Mouse (Mus musculus) CH12.LX (cell line): Measurements from ENCODE around the gene Mkrn2. TPM values are rescaled to one million over a fixed set of nuclear protein-coding genes. Genes with fewer than 3 reads are reported as not detected.

Experiments
- DNase-seq: peaks from one replicate; pipeline ENCODE4 v3.0.0-alpha.2; 2013; ENCODE audit errors: extremely low read depth
- H3K27ac ChIP-seq: 2 replicates; pipeline ENCODE4 v1.5.1; 2012; ENCODE audit warnings: low read depth, mild to moderate bottlenecking, control low read depth, moderate library complexity; ENCODE audit not compliant: insufficient read depth
- H3K27me3 ChIP-seq: replicated peaks from 2 replicates; pipeline ENCODE3; 2012; ENCODE audit warnings: inconsistent platforms
- H3K36me3 ChIP-seq, 2 experiments: replicated peaks in 1 of 2; 2 replicates each; pipeline versions ENCODE3 to v1.6.1; 2012; ENCODE audit warnings: inconsistent platforms in 1 of 2, low read length in 1 of 2, mild to moderate bottlenecking in 1 of 2, mixed read lengths in 1 of 2, moderate library complexity in 1 of 2; ENCODE audit not compliant: control insufficient read depth in 1 of 2, insufficient read depth in 1 of 2
- H3K4me1 ChIP-seq, 2 experiments: 2 replicates each; pipeline ENCODE4 v1.6.1; 2012; ENCODE audit warnings: inconsistent platforms in 1 of 2, moderate library complexity in 1 of 2; ENCODE audit not compliant: insufficient read depth in 2 of 2, control insufficient read depth in 1 of 2
- H3K4me2 ChIP-seq: 2 replicates; pipeline ENCODE4 v1.6.1; 2012; ENCODE audit warnings: low read depth, mild to moderate bottlenecking, control low read depth; ENCODE audit not compliant: poor library complexity, insufficient read depth, severe bottlenecking
- H3K4me3 ChIP-seq, 3 experiments: fragments of 150-350 bp in 1 of 3; sonication (generic) in 1 of 3; replicated peaks in 1 of 3; 2 replicates each; pipeline versions ENCODE3 to v1.5.1; 2011 to 2012; ENCODE audit warnings: low read depth in 2 of 3, low read length in 2 of 3, mild to moderate bottlenecking in 2 of 3, moderate library complexity in 2 of 3, control low read depth in 1 of 3, improper control_type of control experiment in 1 of 3, inconsistent platforms in 1 of 3, mixed read lengths in 1 of 3; ENCODE audit not compliant: poor library complexity in 1 of 3
- H3K79me2 ChIP-seq: replicated peaks from 2 replicates; pipeline ENCODE4 v1.6.1; 2012; ENCODE audit warnings: mild to moderate bottlenecking, moderate library complexity; ENCODE audit not compliant: control insufficient read depth, poor library complexity, insufficient read depth, severe bottlenecking; ENCODE audit errors: extremely low read depth
- H3K9ac ChIP-seq: 2 replicates; pipeline ENCODE4 v1.6.1; 2012; ENCODE audit warnings: low read depth, mild to moderate bottlenecking, control low read depth, moderate library complexity; ENCODE audit not compliant: insufficient read depth
- H3K9me3 ChIP-seq: replicated peaks from 2 replicates; pipeline ENCODE3; 2012; ENCODE audit warnings: low read length, inconsistent platforms, mixed read lengths
- BHLHE40 ChIP-seq: IDR thresholded peaks from 2 replicates; pipeline ENCODE4 v1.6.1; 2011; ENCODE audit warnings: mild to moderate bottlenecking, low read depth, low read length, improper control_type of control experiment
- CHD1 ChIP-seq: IDR thresholded peaks from 2 replicates; pipeline ENCODE4 v1.6.1; 2012; ENCODE audit warnings: low read depth, low read length, improper control_type of control experiment, inconsistent platforms
- CHD2 ChIP-seq: IDR thresholded peaks from 2 replicates; pipeline ENCODE4 v1.6.1; 2011; ENCODE audit warnings: low read length, improper control_type of control experiment
- CTCF ChIP-seq, 2 experiments: IDR thresholded peaks in 1 of 2; conservative IDR thresholded peaks in 1 of 2; 2 replicates each; pipeline ENCODE4 v1.5.1; 2011 to 2012; ENCODE audit warnings: low read depth in 2 of 2, low read length in 2 of 2, improper control_type of control experiment in 1 of 2, inconsistent platforms in 1 of 2, mild to moderate bottlenecking in 1 of 2, moderate library complexity in 1 of 2
- E2F4 ChIP-seq: IDR thresholded peaks from 2 replicates; pipeline ENCODE4 v1.6.1; 2011; ENCODE audit warnings: low read depth, low read length, improper control_type of control experiment; ENCODE audit not compliant: insufficient replicate concordance
- ELF1 ChIP-seq: IDR thresholded peaks from 2 replicates; pipeline ENCODE4 v1.6.1; 2014; ENCODE audit warnings: low read depth, mild to moderate bottlenecking, inconsistent platforms, low read length, improper control_type of control experiment
- ETS1 ChIP-seq: conservative IDR thresholded peaks from 2 replicates; pipeline ENCODE4 v1.6.1; 2012; ENCODE audit warnings: low read depth, mild to moderate bottlenecking, inconsistent platforms, low read length, improper control_type of control experiment, moderate library complexity
- GABPA ChIP-seq: IDR thresholded peaks from 2 replicates; pipeline ENCODE4 v1.6.1; 2012; ENCODE audit warnings: low read depth, low read length, improper control_type of control experiment, inconsistent platforms; ENCODE audit not compliant: insufficient replicate concordance
- JUND ChIP-seq: conservative IDR thresholded peaks from 2 replicates; pipeline ENCODE4 v1.6.1; 2011; ENCODE audit warnings: low read depth, low read length, improper control_type of control experiment
- KAT2A ChIP-seq: IDR thresholded peaks from 2 replicates; pipeline ENCODE4 v1.6.1; 2012; ENCODE audit warnings: low read length, improper control_type of control experiment, inconsistent platforms; ENCODE audit not compliant: insufficient replicate concordance
- MAFK ChIP-seq: IDR thresholded peaks from 2 replicates; pipeline ENCODE4 v1.6.1; 2011; ENCODE audit warnings: low read length, improper control_type of control experiment; ENCODE audit not compliant: insufficient replicate concordance
- MAZ ChIP-seq: IDR thresholded peaks from 2 replicates; pipeline ENCODE4 v1.6.1; 2012; ENCODE audit warnings: low read depth, mild to moderate bottlenecking, inconsistent platforms, low read length, improper control_type of control experiment, moderate library complexity
- MYC ChIP-seq: IDR thresholded peaks from 2 replicates; pipeline ENCODE4 v1.6.1; 2011; ENCODE audit warnings: low read depth, mild to moderate bottlenecking, improper control_type of control experiment, low read length
- RCOR1 ChIP-seq: conservative IDR thresholded peaks from 2 replicates; pipeline ENCODE4 v1.6.1; 2012; ENCODE audit warnings: low read depth, mild to moderate bottlenecking, inconsistent platforms, low read length, improper control_type of control experiment
- TBP ChIP-seq: conservative IDR thresholded peaks from 2 replicates; pipeline ENCODE4 v1.6.1; 2011; ENCODE audit warnings: low read depth, low read length, improper control_type of control experiment
- UBTF ChIP-seq: IDR thresholded peaks from 2 replicates; pipeline ENCODE4 v1.6.1; 2012; ENCODE audit warnings: low read depth, mild to moderate bottlenecking, inconsistent platforms, low read length, improper control_type of control experiment, moderate library complexity
- USF2 ChIP-seq: conservative IDR thresholded peaks from 2 replicates; pipeline ENCODE4 v1.6.1; 2011; ENCODE audit warnings: low read depth, low read length, improper control_type of control experiment
- ZC3H11A ChIP-seq: IDR thresholded peaks from 2 replicates; pipeline ENCODE4 v1.6.1; 2012; ENCODE audit warnings: low read depth, mild to moderate bottlenecking, inconsistent platforms, low read length, improper control_type of control experiment
- ZKSCAN1 ChIP-seq: IDR thresholded peaks from 2 replicates; pipeline ENCODE4 v1.6.1; 2012; ENCODE audit warnings: low read depth, inconsistent platforms, low read length, improper control_type of control experiment, borderline replicate concordance
- dilution Hi-C: fragments of 300-500 bp; cut with MboI; formaldehyde crosslinking; loops from 2 replicates; pipeline ENCODE4 v1.14.3; 2020; ENCODE audit warnings: low sequenced_read_pairs; ENCODE audit not compliant: extremely low pct_unique_long_range_greater_than_20kb, extremely low pct_ligation_motif_present
- in situ Hi-C: fragments of 300-500 bp; cut with MboI; formaldehyde crosslinking; loops from 3 replicates; pipeline ENCODE4 v1.14.3; 2019; ENCODE audit warnings: low sequenced_read_pairs, low pct_ligation_motif_present, low pct_unique_long_range_greater_than_20kb, mixed read lengths
- polyA plus RNA-seq: library from polyadenylated mRNA; unstranded; fragments of >175 nt; gene quantifications from 2 replicates; pipeline ENCODE4 v1.2.1, GENCODE M21; 2012; ENCODE audit warnings: low read depth; ENCODE audit not compliant: insufficient read length
- total RNA-seq, 2 experiments: library from RNA; depleted of rRNA; stranded (reverse); fragments of 300-350 nt in 1 of 2; fragments of >200 nt in 1 of 2; gene quantifications; 2 replicates each; pipeline ENCODE4 v1.2.3; 2012 to 2014

Mkrn2 gene
- total and polyA plus RNA-seq, 3 experiments: 14.6 to 49.8 (median 18.6) TPM

- no peak overlapping the region for H3K4me2 ChIP-seq
- H3K9ac ChIP-seq: no peak overlapping the region
- no peak overlapping the region for H3K27ac ChIP-seq
- H3K4me1 ChIP-seq: no peaks in the 10 kb centered on the region
- DNase-seq: no peak
- H3K79me2 ChIP-seq: no peaks in the 10 kb centered on the region
- peaks cover 78 to 97% of the 10 kb centered on the region in 2 experiments for H3K36me3 ChIP-seq
- TF ChIP-seq MYC: no peak
- no peak for TF ChIP-seq ZKSCAN1
- TF ChIP-seq MAZ: no peak
- TF ChIP-seq, all 38 proteins: peak for 0
- in situ Hi-C loops: no loop called here
- Histone ChIP-seq H3K9me3 (no peaks in the 10 kb centered on the region), H3K27me3 (no peaks in the 10 kb centered on the region), H3K4me3 (no peak overlapping the region)
- dilution Hi-C loops: no loop called here
Observed at GRCm38 (mm10) chr6:115619818-115620217, 18.1 kb downstream of the Mkrn2 start.

- in situ Hi-C loops: no loop called here
- dilution Hi-C loops: no loop called here
Observed at GRCm38 (mm10) chr6:115620942-115621341, 19.2 kb downstream of the Mkrn2 start.

GRCm38 (mm10) chr6:115626121-115626520 lies 24.4 kb downstream of the Mkrn2 start:
- no peaks in the 10 kb centered on the region for H3K79me2 ChIP-seq
- in situ Hi-C loops (no loop called here), dilution Hi-C loops (no loop called here)
- H3K4me3 ChIP-seq: no peak overlapping the region
- TF ChIP-seq TBP (no peak), GABPA (no peak), ZC3H11A (no peak), RCOR1 (no peak), MAFK (no peak), UBTF (no peak), ETS1 (no peak), CTCF (conservative IDR thresholded peaks at IDR 0.05 in 1 of 2, IDR thresholded peaks at IDR 0.05 in 1 of 2; ENCODE audit: low read depth in 2 of 2, low read length in 2 of 2) (no peak), USF2 (no peak), ZKSCAN1 (no peak), ELF1 (no peak), MYC (no peak), KAT2A (no peak), CHD2 (no peak)
- H3K36me3 ChIP-seq: peaks cover 50 to 94% of the 10 kb centered on the region in 2 experiments
- no peak overlapping the region for H3K4me2 ChIP-seq
- no peak for DNase-seq
- H3K9me3 ChIP-seq: no peaks in the 10 kb centered on the region
- H3K9ac ChIP-seq: no peak overlapping the region
- no peaks in the 10 kb centered on the region for H3K27me3 ChIP-seq
- no peak overlapping the region for H3K27ac ChIP-seq
- no peaks in the 10 kb centered on the region for H3K4me1 ChIP-seq

More at GRCm38 (mm10) chr6:115620942-115621341, 19.2 kb downstream of the Mkrn2 start:
- Histone ChIP-seq H3K4me2 (no peak overlapping the region), H3K79me2 (no peaks in the 10 kb centered on the region), H3K27me3 (no peaks in the 10 kb centered on the region), H3K9ac (no peak overlapping the region), H3K27ac (no peak overlapping the region), H3K36me3 (peaks cover 83 to 100% of the 10 kb centered on the region in 2 experiments), H3K9me3 (no peaks in the 10 kb centered on the region), H3K4me1 (no peaks in the 10 kb centered on the region), H3K4me3 (no peak overlapping the region)
- DNase-seq: no peak
- TF ChIP-seq JUND: no peak
- no peak for TF ChIP-seq BHLHE40
- no peak for TF ChIP-seq E2F4
- no peak for TF ChIP-seq CHD2
- no peak for TF ChIP-seq ZC3H11A
- TF ChIP-seq CHD1: no peak
- TF ChIP-seq TBP: no peak
